Mouse (Mus musculus) G1E (cell line): ENCODE measurements around the gene Irs2.

Experiments
- CTCF ChIP-seq: IDR thresholded peaks from 2 replicates; pipeline ENCODE4 v1.5.1; 2012; ENCODE audit warnings: low read depth, low read length, inconsistent platforms, mixed read lengths
- GATA1 ChIP-seq: IDR thresholded peaks from 2 replicates; pipeline ENCODE4 v1.6.1; 2012; ENCODE audit warnings: borderline replicate concordance, low read length, inconsistent platforms, mixed read lengths
- GATA2 ChIP-seq: IDR thresholded peaks from 2 replicates; pipeline ENCODE4 v1.6.1; 2012; ENCODE audit warnings: low read depth, low read length, inconsistent platforms, borderline replicate concordance

- no peak for TF ChIP-seq CTCF
- TF ChIP-seq GATA1, result no peak
- TF ChIP-seq GATA2, result no peak
These were observed 71.6 kb downstream of the Irs2 start for GRCm38 (mm10) chr8:10936646-10937045.
